Mouse (Mus musculus) right cerebral cortex, postnatal 36 days (tissue): ENCODE measurements around the gene Mab21l2.

Experiments used
- DNase-seq, 2 experiments: peaks; one replicate each; pipeline ENCODE4 v3.0.0; 2022; ENCODE audit warnings: low spot score in 2 of 2, mixed read lengths in 1 of 2

The Mab21l2 gene

DNA sequence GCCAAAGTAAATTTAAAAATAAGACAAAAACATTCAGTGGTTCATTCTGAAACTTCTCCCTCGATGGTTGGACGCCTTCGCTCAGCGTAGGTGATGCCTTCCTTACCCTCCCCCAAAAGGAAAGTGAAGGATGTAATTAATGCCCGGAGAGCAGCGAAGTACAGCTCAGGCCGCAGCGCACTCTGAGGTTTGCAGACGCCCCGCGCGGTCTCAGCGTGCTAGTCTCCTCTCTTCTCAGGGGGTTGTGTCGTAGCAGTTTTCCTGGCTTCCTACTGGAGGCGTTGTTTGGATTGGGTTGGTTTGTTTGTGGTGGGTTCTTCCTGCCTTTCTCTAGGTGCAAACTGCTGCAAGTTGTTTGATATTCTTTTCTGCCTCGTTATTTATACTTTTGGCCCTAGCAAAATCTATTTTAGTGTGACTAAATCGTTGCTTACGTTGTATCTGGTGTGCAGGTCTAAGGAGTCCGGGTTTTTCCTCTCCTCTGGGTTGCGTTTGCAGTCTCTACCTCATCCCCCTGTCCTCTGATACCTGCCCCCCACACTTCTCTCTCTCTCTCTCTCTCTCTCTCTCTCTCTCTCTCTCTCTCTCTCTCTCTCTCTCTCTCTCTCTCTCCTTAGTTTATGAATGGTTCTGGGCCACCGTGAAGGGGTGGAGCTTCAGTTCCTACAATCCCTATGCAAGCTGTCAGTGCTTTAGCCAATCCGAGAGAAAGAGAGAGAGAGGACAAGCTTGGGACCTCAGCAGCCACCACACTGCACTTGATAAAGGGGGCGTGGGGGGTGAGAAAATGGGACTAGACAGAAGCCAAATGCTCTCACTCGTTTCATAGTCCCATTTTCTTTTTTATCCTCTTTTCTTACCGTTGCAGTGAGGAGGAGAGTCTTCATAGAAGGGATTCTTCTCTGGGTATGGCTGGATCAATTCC lies at the start of gene Mab21l2:
Gene Mab21l2 (minus strand): TSS at position 539 of the 925 bp plus-strand sequence.
- DNase-seq, result no peak

DNA sequence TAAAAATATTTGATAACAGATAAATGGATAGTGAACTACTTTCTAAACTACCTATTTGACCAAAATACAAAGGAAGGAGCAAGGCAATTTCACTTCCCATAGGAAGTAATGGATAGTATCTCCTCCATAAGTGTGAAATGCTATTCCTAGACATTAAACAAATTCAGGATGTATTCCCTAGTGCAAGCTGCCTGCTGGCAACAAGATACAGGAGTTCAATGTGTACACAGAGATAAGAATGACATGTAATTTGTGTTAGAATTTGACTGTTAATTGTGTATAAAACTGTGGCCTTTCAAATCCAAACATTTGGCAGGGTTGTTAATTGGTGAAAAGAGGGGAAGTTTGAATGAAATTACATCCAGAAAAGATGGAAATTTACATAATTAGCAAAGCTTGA lies 26.9 kb upstream of the Mab21l2 start:
- DNase-seq, result no peak

- DNase-seq, result no peak
Observed at GRCm38 (mm10) chr3:86572519-86573244, 24.3 kb upstream of the Mab21l2 start.

- no peak for DNase-seq
Observed at GRCm38 (mm10) chr3:86571518-86571917, 23.1 kb upstream of the Mab21l2 start.

GRCm38 (mm10) chr3:86567312-86567711 lies 18.9 kb upstream of the Mab21l2 start:
- DNase-seq, result no peak

DNA sequence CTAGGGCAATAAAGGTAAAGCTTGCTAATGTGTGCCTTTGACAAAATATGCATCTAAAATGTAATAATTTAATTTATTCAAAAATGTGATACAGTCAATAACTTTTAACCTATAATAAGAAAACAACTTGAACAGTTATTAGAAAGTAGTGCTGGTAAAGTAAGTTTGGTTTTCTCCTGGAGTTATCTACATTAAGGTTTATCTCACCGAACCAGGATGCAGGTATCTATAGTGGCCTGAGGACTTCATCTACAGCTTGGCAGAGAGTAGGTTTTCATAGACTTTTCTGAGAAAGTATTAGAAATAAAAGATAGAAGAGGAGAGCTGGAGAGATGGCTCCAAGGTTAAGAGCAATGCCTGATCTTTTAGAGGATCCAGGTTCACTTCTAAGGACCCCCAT lies 13.0 kb upstream of the Mab21l2 start:
- no peak for DNase-seq

DNA sequence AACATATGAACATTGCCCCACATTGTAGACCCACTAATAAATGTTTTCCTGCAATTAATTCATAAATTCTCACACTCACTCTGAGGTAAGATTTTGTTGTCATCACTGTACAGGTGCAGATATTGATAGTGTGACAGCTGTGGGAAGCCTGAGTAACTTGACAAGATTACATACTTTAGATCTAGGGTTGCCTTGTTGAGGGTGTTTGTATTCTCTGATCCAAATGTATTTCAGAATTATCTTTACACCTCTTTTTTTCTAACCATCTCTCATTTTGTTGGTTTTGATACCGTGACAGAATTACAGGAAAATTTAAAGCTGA lies 12.6 kb upstream of the Mab21l2 start:
- no peak for DNase-seq

- no peak for DNase-seq
Observed at GRCm38 (mm10) chr3:86560281-86561022, 12.0 kb upstream of the Mab21l2 start.

GRCm38 (mm10) chr3:86559635-86560034 lies 11.2 kb upstream of the Mab21l2 start:
- no peak for DNase-seq

DNA sequence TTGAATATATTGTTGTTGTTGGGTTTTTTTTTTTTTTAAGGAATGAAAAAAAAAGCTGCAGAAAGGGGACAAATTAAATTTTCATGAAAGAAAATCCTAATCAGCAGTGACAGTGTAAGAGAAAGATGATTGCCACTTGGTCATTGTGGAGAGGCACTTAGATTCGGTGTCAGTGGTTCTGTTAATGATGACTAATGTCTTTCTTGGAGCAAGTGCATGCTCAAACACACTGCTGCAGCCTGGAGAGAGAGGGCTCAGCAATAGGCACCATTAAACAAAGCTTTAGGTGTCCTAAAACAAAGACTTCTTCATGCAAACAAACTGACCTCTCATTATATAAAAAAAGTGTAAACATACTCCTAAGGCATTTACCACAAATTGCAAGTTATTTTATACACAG lies 10.5 kb upstream of the Mab21l2 start:
- DNase-seq, result no peak

DNA sequence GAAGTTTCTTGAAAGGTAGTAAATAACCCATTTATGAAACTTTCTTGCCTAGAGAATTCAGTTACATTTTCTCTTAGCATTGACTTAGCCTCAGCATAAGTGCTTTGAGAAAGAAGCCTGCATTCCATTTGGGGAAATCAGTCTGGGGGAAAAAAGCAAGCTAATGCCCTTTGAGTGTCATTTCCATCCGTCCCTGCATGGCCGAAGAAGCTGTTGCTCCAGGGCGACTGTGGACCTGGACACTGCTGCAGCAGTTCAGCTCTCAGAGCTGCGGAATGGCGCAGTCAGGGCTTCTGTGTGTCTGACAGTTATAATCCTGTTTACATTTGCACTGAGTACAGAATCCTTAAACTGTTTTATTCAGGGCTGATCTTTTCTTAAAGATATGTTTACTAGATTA lies 3.7 kb upstream of the Mab21l2 start:
- no peak for DNase-seq

DNA sequence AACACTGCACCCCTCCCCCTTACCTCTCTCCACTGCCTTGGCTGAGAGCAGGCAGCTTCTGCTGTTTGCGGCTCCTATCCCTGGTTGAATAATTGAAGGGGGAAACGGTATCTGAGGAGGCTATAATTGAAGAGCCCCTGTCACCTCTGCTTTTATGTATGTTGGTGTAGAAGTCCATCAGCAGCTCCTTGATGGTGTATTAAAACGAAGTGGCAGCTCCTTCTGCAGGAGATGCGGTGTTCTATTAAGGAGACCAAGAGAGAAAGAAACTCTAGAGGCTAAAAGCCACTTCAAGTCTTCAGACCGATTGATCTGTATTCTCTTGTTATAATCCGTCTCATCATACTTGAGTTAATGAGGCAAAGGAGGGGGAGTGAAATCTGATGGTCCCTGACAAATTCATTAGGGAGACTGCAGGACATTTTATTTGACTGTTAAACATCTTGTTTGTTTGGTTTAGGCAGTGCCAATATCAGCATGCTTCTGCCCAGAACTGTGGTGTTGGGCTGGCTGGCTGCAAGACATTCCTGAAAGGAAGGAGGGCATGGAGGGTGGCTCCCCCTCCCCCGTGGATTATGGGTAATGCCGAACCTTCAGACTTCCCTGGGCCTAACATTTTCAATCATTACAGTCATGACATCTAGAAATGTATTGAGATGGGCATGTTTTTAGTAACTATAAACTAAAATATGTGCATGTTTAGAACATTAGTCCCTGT lies 2.7 kb upstream of the Mab21l2 start:
- DNase-seq, result no peak

DNA sequence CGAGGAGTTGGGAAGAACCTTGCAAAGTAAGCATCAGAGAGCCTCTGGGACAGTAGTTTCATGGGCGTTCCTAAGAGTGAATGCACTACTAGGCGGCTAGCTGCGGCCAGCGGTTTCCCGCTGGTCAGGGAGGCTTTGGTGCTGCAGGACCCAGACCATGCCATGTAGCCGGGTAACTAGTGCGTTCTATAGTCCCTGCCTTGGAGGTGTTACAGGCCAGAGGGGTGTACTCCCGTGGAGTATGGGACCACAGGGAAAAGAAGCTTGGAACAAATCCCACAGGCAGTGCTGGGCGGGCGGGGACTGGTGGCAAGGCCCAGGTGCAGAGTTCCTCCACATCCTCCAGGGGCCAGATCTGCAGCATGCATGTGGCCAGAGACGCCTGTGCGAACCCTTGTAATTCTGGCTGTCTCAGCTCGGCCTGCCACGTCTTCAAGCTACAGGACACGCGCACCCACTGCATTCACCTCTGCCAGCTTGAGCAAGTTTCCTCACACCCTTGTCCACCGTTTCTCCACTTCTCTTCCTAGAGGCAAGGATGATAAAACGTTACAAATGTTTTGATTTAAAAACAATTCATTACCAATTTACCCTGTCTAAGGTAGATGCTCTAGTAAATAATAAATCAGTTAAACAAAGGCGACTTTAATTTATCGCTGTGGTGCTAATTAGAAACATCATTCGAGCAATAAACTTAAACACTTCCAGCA lies 2.0 kb upstream of the Mab21l2 start:
- no peak for DNase-seq

- no peak for DNase-seq
Observed at GRCm38 (mm10) chr3:86547251-86547791, 1.1 kb downstream of the Mab21l2 start.

DNA sequence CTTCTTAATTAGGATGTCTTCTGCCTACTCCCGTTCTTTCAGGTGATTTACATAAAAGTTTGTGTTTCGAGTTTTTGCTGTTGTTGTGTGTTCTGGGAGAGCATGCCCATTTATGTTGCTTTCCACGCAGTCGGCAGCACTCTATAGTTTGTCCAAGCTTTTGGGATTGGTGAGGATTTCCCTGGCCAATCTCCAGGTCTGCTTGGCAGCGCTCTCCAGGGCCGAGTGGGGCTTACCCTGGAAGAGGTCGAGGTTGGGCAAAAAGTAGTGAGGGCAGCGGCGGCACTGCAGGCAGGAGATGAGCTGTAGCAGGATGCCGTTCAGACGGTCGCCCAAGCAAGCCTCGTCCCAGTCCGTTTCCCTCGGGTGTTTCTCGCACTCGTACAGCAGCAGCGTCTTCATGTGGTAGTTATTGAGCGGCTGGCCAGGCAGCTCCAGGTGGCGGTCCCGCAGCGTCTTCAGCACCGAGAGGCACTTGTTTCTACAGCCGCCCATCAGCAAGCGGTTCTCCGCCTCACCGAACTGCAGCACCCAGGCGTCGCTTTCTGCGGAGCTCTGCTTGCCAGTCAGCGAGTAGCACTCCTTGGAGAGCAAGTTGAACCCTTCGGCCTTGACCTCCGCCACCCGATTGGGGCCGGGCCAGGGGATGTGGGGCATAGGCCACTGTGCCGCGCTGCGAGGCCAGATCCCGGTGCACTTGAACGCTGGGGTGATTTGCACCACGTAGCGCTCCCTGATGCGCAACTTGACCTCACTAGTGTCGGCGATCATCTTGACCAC lies 1.8 kb downstream of the Mab21l2 start:
- peak in 1 of 2 experiments; percentile 23 for DNase-seq

GRCm38 (mm10) chr3:86545945-86546344 lies 2.5 kb downstream of the Mab21l2 start:
- no peak for DNase-seq

DNA sequence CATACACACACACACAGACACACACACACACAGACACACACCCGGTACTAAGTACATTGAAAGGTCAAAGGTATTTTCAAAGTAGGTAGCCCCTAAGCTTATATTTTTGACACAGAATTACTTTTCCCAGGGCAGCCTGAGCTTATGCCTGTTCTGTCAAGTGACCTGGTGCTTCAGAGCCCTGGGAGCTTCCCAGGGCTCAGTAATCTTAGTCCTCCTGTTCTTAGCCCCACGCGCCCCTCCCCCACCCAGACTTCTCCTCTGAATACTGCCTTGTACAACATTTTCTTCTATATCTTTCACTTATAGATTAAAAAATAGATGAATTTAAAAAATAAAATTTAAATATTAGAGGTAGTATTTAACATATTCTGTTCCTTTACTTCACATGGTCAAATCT lies 3.6 kb downstream of the Mab21l2 start:
- no peak for DNase-seq

DNA sequence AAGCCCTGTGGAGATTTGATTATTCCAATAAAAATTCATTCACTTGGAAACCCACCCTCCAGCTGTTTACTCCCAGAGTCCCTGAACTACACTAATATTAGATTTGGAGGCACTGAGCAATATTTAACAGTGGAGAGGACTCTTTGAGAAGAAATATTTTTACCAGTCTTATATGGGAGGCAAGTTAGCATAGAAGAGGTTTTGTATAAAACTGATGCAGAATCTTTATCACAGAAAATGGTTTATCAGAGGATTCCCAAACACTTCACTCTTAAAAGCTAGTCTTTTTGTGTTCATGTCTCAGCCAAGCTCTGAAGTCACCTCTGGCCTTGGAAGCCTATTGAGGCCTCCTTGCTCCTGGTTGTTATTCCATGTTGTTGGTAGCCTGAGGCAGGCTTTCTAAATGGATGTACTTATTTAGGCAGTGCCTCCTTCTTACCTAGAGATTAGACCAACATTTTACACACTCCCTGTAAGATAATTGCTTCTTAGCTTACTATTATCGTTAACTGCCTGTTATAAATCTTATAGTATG lies 6.5 kb downstream of the Mab21l2 start:
- DNase-seq, result no peak

- DNase-seq, result no peak
Observed at GRCm38 (mm10) chr3:86541074-86541614, 7.3 kb downstream of the Mab21l2 start.
